Mouse (Mus musculus): ENCODE results near the gene Vamp5. TPM values are rescaled to one million over a fixed set of nuclear protein-coding genes. Genes with fewer than 3 reads are reported as not detected.

Gene Vamp5
- polyA plus RNA-seq, 1 experiment from 2014 or later, result 7.6 TPM

- no peaks in the 10 kb centered on the region for H3K36me3 ChIP-seq (replicated peaks)
- 71% methylated on average over 10 of the region's 10 CpGs for whole genome bisulfite sequencing
- no peak overlapping the region for H3K27ac ChIP-seq
- no peaks in the 10 kb centered on the region for H3K9me3 ChIP-seq
- no peak overlapping the region for H3K4me2 ChIP-seq
- no peak for ATAC-seq (ENCODE audit: low FRiP score)
- H3K4me1 ChIP-seq, result peaks cover 17% of the 10 kb centered on the region
- no peak overlapping the region for H3K9ac ChIP-seq
- peaks cover 17% of the 10 kb centered on the region; the same call in 1 of the 2 replicates for H3K27me3 ChIP-seq
- no peak overlapping the region for H3K4me3 ChIP-seq (replicated peaks)
Observed at GRCm38 (mm10) chr6:72388266-72388665, 8.0 kb upstream of the Vamp5 start.

- Histone ChIP-seq H3K4me2 (no peak overlapping the region), H3K27me3 (peaks cover 17% of the 10 kb centered on the region; the same call in 1 of the 2 replicates), H3K36me3 (replicated peaks) (no peaks in the 10 kb centered on the region), H3K27ac (no peak overlapping the region), H3K9ac (no peak overlapping the region), H3K4me3 (replicated peaks) (no peak overlapping the region), H3K9me3 (no peaks in the 10 kb centered on the region), H3K4me1 (peaks cover 17% of the 10 kb centered on the region)
- ATAC-seq (ENCODE audit: low FRiP score), result no peak
- WGBS, result 71% methylated on average over 3 of the region's 3 CpGs
Observed at GRCm38 (mm10) chr6:72387816-72388215, 7.5 kb upstream of the Vamp5 start.

GRCm38 (mm10) chr6:72386561-72386960 lies 6.3 kb upstream of the Vamp5 start:
- Histone ChIP-seq H3K9me3 (no peaks in the 10 kb centered on the region), H3K4me2 (no peak overlapping the region), H3K4me1 (peaks cover 17% of the 10 kb centered on the region), H3K36me3 (replicated peaks) (no peaks in the 10 kb centered on the region), H3K27me3 (peaks cover 23% of the 10 kb centered on the region; the same call in 1 of the 2 replicates), H3K27ac (no peak overlapping the region), H3K9ac (no peak overlapping the region), H3K4me3 (replicated peaks) (no peak overlapping the region)
- 81% methylated on average over 2 of the region's 2 CpGs for WGBS
- no peak for ATAC-seq (ENCODE audit: low FRiP score)

DNA sequence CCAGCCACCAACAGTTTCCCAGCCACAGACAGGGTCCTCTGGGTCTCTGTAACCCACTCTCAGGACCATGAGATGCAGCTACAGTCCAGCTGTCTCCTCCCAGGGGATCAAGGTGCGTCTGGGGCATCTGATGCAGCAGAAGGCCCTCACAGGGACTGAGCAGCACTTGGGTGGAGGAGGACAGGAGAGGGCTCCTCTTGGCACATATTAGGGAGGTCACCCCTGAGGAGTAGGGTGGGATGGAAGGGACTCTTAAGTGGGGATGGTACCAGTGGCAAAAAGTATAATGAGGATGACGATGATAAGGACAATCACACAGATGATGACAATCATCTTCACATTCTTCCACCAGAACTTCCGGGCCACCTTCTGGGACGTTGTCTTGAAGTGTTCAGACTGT lies 5.0 kb upstream of the Vamp5 start:
- ATAC-seq (ENCODE audit: low FRiP score), result no peak
- H3K27ac ChIP-seq, result no peak overlapping the region
- peaks cover 13% of the 10 kb centered on the region for H3K4me1 ChIP-seq
- no peak overlapping the region for H3K9ac ChIP-seq
- H3K4me2 ChIP-seq, result no peak overlapping the region
- no peaks in the 10 kb centered on the region for H3K9me3 ChIP-seq
- WGBS, result 83% methylated on average over 4 of the region's 4 CpGs
- no peaks in the 10 kb centered on the region for H3K36me3 ChIP-seq (replicated peaks)
- peaks cover 28% of the 10 kb centered on the region for H3K27me3 ChIP-seq
- H3K4me3 ChIP-seq (replicated peaks), result no peak overlapping the region

GRCm38 (mm10) chr6:72383952-72384351 lies 3.7 kb upstream of the Vamp5 start:
- H3K4me1 ChIP-seq, result peaks cover 8% of the 10 kb centered on the region; the same call in 1 of the 2 replicates
- WGBS, result 91% methylated on average over 7 of the region's 7 CpGs
- H3K36me3 ChIP-seq (replicated peaks), result no peaks in the 10 kb centered on the region
- H3K9me3 ChIP-seq, result no peaks in the 10 kb centered on the region
- H3K9ac ChIP-seq, result no peak overlapping the region
- no peak overlapping the region for H3K4me3 ChIP-seq (replicated peaks)
- no peak for ATAC-seq (ENCODE audit: low FRiP score)
- H3K27ac ChIP-seq, result no peak overlapping the region
- H3K4me2 ChIP-seq, result no peak overlapping the region
- peaks cover 33% of the 10 kb centered on the region for H3K27me3 ChIP-seq

DNA sequence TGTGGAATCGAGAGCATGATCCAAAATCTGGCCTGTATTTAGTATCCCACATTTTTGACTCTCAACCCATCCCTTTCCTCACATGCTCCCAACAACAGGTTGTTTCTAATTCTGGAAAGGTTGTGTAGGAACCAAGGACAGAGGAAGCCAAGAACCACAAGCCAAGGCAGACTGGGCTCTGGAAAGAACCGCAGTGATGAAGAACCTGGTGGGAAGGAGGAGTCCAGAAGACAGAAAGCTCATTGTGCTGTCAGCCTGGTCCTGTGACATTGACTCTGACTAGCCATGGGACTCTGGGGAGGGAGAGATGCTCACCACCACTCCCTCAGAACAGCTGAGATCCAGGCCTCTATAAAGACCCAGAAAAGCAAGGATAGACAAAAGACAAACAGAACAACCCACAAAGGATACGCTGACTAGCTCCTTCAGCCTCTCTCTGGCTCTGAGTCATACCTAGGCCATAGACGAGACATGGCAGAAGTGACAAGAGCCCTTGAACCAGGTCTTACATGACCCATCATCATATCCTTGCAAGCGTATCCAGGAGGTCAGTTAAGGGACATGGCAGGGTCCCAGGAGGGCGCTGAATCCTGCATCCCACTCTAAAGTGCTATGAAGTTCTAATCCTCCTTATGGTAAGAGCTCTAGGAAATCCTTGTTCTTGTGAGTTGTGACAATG lies 3.0 kb upstream of the Vamp5 start:
- 80% methylated on average over 6 of the region's 6 CpGs for WGBS
- H3K36me3 ChIP-seq (replicated peaks), result no peaks in the 10 kb centered on the region
- H3K4me2 ChIP-seq, result no peak overlapping the region
- H3K4me3 ChIP-seq (replicated peaks), result no peak overlapping the region
- peaks cover 35% of the 10 kb centered on the region for H3K27me3 ChIP-seq
- ATAC-seq (ENCODE audit: low FRiP score), result no peak
- no peak overlapping the region for H3K9ac ChIP-seq
- no peak overlapping the region for H3K27ac ChIP-seq
- H3K9me3 ChIP-seq, result no peaks in the 10 kb centered on the region
- peaks cover 8% of the 10 kb centered on the region; the same call in 1 of the 2 replicates for H3K4me1 ChIP-seq

- no peak overlapping the region for H3K9ac ChIP-seq
- H3K4me1 ChIP-seq, result peaks cover 8% of the 10 kb centered on the region; the same call in 1 of the 2 replicates
- H3K4me2 ChIP-seq, result no peak overlapping the region
- 86% methylated on average over 6 of the region's 6 CpGs for WGBS
- peaks cover 38% of the 10 kb centered on the region for H3K27me3 ChIP-seq
- H3K9me3 ChIP-seq, result no peaks in the 10 kb centered on the region
- H3K4me3 ChIP-seq (replicated peaks), result no peak overlapping the region
- no peaks in the 10 kb centered on the region for H3K36me3 ChIP-seq (replicated peaks)
- ATAC-seq (ENCODE audit: low FRiP score), result no peak
- H3K27ac ChIP-seq, result no peak overlapping the region
Observed at GRCm38 (mm10) chr6:72382494-72382893, 2.2 kb upstream of the Vamp5 start.

DNA sequence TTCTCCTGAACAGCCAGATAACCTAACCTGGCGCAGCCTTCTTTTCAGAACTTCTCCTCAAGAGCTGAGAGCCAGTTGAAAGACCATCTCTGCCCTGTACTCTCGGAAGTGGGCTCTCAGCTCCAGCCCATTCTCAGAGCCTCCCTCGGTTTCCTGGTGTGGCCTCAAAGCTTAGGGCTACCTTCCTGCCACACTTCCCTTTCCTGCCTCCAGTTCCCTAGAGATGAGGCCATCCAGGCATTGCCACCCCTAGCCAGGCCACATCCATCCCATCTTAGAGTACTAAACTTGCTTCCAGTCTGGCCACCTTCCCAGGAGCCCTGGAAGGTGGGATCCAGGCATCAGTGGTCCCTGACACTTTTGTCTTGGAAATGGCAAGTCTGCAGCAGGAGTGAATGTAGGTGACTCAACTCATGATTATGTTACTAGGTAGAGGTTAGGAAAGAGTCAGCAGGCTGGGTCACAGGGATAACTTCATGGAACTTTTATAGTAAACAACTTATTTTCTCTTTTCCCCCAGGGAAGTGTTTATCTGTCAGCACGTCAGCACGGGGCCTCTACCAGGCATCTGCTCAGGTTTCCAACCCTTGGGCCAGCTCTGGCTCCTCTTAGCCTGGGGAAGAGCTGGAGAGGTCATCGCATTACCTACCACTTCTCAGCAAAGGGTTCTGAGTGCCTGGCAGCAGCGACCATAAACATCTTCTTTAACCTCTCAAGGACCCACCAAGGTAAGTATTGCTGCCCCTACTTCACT lies 714 bp downstream of the Vamp5 start:
- no peak for ATAC-seq (ENCODE audit: low FRiP score)
- Histone ChIP-seq H3K4me1 (peaks cover 8% of the 10 kb centered on the region; the same call in 1 of the 2 replicates), H3K9ac (0 out of 2 replicates have a peak overlapping the region, but pooled peaks have one; percentile 4), H3K4me3 (replicated peaks) (peak overlapping the region; percentile 46), H3K4me2 (peak overlapping the region; percentile 66), H3K36me3 (replicated peaks) (no peaks in the 10 kb centered on the region), H3K27ac (no peak overlapping the region), H3K27me3 (peaks cover 38% of the 10 kb centered on the region), H3K9me3 (no peaks in the 10 kb centered on the region)
- 50% methylated on average over 7 of the region's 7 CpGs for WGBS

DNA sequence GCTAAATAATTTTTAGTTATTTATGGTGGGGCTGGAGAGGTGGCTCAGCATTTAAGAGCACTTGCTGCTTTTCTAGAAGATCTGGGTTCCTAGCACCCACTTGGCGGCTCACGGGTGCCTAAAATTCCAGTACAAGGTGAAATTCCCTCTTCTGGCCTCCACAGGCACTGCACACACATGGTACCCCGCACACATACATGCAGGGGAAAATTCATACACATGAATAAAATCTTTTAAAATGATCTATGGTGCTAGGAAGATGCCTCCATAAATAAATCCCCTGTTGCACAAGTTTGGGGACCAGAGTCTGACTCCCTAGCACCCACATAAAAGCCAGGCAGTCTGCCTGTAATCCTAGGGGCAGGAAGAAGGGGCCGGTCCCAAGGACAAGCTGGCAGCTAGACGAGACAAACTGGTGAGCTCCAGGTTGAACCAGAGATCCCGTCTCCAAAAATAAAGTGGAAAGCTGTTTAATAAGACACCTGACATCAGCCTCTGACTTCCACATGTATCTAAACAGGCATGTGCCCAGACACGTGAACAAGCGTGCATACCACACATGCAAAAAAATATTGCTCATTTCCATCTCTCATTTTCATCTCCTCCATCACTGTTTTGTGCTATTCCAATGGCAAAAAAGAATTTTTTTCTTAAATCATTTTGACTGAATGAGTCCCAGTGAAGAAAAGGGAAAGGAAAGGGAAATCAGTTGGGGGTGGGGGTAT lies 1.6 kb downstream of the Vamp5 start:
- H3K4me3 ChIP-seq (replicated peaks), result no peak overlapping the region
- no peak for ATAC-seq (ENCODE audit: low FRiP score)
- WGBS, result 83% methylated on average over 8 of the region's 8 CpGs
- H3K9ac ChIP-seq, result no peak overlapping the region
- H3K4me1 ChIP-seq, result peaks cover 8% of the 10 kb centered on the region; the same call in 1 of the 2 replicates
- H3K4me2 ChIP-seq, result no peak overlapping the region
- H3K27ac ChIP-seq, result no peak overlapping the region
- no peaks in the 10 kb centered on the region for H3K9me3 ChIP-seq
- peaks cover 38% of the 10 kb centered on the region for H3K27me3 ChIP-seq
- no peaks in the 10 kb centered on the region for H3K36me3 ChIP-seq (replicated peaks)

DNA sequence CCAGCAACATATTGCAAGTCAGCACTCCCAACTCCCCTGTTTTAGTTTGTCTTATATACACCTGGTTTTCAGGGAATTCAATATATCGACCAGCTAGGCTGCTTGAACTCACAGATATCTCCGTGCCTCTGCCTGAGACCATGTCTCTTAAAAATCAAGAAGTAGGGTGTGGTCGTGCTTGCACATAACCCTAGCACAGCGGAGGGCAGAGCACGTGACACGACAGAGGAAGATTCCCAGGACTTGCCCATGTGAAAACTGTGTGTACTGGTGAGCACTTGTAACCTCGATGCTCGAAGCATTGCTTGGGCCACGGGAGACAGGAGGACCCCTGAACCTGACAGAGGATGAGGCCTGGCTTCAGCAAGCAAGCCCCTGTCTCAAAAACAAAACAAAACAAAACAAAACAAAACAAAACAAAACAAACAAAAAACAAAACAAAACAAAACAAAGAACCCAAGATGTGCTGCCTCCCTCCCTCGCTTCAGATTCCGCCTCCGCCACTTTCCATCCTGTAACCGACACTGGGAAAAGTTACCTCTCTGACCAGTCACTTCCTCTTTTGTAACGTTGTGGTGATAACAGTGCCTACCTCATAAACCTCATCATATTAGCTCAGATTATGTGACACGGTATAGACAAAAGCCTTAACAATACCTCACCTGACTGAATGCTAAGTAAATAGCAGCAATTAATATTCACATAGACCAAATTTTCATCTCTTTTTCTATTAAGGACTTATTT lies 5.3 kb downstream of the Vamp5 start:
- Histone ChIP-seq H3K9me3 (no peaks in the 10 kb centered on the region), H3K4me2 (no peak overlapping the region), H3K36me3 (replicated peaks) (no peaks in the 10 kb centered on the region), H3K4me1 (0 out of 2 replicates have a peak, but pooled peaks cover 2% of the 10 kb centered on the region), H3K27ac (no peak overlapping the region), H3K9ac (no peak overlapping the region), H3K27me3 (peaks cover 23% of the 10 kb centered on the region), H3K4me3 (replicated peaks) (no peak overlapping the region)
- WGBS, result 88% methylated on average over 15 of the region's 15 CpGs
- ATAC-seq (ENCODE audit: low FRiP score), result no peak

- Histone ChIP-seq H3K9ac (no peak overlapping the region), H3K27me3 (peaks cover 15% of the 10 kb centered on the region), H3K36me3 (replicated peaks) (no peaks in the 10 kb centered on the region), H3K4me2 (no peak overlapping the region), H3K4me3 (replicated peaks) (no peak overlapping the region), H3K27ac (no peak overlapping the region), H3K9me3 (no peaks in the 10 kb centered on the region), H3K4me1 (no peaks in the 10 kb centered on the region)
- WGBS, result 80% methylated on average over 7 of the region's 7 CpGs
- no peak for ATAC-seq (ENCODE audit: low FRiP score)
Observed at GRCm38 (mm10) chr6:72374206-72374605, 6.1 kb downstream of the Vamp5 start.

GRCm38 (mm10) chr6:72373184-72373583 lies 7.1 kb downstream of the Vamp5 start:
- Histone ChIP-seq H3K9ac (no peak overlapping the region), H3K36me3 (replicated peaks) (no peaks in the 10 kb centered on the region), H3K4me2 (no peak overlapping the region), H3K4me1 (no peaks in the 10 kb centered on the region), H3K27ac (no peak overlapping the region), H3K4me3 (replicated peaks) (no peak overlapping the region), H3K9me3 (no peaks in the 10 kb centered on the region), H3K27me3 (peaks cover 5% of the 10 kb centered on the region; the same call in 1 of the 2 replicates)
- WGBS, result 89% methylated on average over 4 of the region's 4 CpGs
- no peak for ATAC-seq (ENCODE audit: low FRiP score)

Measured in forebrain, embryonic 12.5 days (tissue).